Mouse (Mus musculus): ENCODE measurements around the gene Sgms1. TPM values are rescaled to one million over a fixed set of nuclear protein-coding genes. Genes with fewer than 3 reads are reported as not detected.
A peak's percentile ranks its signal among the peaks of the same experiment; 100 is the strongest.

The Sgms1 gene
- polyA plus RNA-seq, 1 experiment from 2014 or later = 36.7 TPM

DNA sequence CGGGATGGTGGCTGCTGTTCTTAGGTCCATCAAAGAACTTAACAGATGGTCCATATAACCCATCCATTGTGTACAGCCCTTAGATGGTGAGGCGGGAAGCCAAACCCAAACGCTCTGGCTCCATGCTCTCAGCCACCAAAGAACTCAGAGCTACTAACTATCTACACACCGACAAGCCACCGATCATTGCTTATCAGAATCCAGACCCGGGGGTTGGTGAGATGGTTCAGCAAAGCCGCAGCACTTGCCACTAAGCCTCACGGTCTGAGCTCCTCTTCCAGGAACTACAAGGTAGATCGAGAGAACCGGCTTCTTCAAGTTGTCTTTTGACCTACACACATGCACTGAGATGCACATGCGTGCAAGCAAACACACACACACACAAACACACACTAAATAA lies 8.8 kb downstream of the Sgms1 start:
- H3K27ac ChIP-seq = no peak overlapping the region
- H3K36me3 ChIP-seq = no peaks in the 10 kb centered on the region
- no peaks in the 10 kb centered on the region for H3K27me3 ChIP-seq
- no peak overlapping the region for H3K4me2 ChIP-seq
- peaks cover 59% of the 10 kb centered on the region for H3K4me1 ChIP-seq (replicated peaks)
- no peak for ATAC-seq (replicated peaks; ENCODE audit: insufficient number of reproducible peaks, insufficient read depth, low FRiP score, low read depth)
- H3K4me3 ChIP-seq = no peak overlapping the region
- WGBS = 79% methylated on average over 11 of the region's 11 CpGs
- H3K9ac ChIP-seq = no peak overlapping the region
- no peaks in the 10 kb centered on the region for H3K9me3 ChIP-seq (replicated peaks)

DNA sequence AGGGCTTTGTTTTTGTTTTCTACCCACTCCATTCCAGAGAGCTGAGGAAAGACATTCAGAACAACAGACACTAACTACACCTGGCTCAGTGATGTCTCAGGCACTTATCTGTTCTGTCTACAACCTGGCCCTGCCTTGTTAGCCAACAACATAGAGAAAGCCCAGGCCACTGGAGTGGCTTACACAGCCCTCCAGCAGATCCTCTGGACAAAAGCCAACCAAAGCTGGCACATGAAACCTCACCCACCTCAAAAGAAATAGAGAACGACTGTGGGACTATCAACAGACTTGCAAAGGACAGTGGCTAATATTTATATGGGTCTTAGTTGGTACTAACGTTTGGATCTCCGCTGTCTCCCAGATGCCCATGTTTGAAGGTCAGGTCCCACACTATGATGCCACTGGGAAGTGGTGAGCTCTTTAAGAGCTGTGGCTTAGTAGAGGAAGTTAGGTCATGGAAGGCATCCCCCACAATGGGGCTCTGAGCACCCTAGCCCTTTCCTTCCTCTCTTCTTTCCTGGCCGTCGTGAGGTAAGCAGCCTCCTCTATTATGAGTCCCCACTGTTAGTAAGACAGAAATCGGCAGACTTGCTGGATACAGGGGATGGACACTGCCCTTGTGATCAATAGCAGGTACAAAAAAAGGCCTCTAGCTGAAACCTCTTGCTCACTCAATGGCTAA lies 10.1 kb downstream of the Sgms1 start:
- no peaks in the 10 kb centered on the region for H3K27me3 ChIP-seq
- H3K9me3 ChIP-seq (replicated peaks) = no peaks in the 10 kb centered on the region
- 65% methylated on average over 6 of the region's 6 CpGs for WGBS
- no peak overlapping the region for H3K4me2 ChIP-seq
- no peaks in the 10 kb centered on the region for H3K36me3 ChIP-seq
- H3K4me3 ChIP-seq = no peak overlapping the region
- peak overlapping the region; percentile 20 for H3K27ac ChIP-seq
- H3K9ac ChIP-seq = no peak overlapping the region
- no peak; the same call in 1 of the 2 replicates for ATAC-seq (replicated peaks; ENCODE audit: insufficient number of reproducible peaks, insufficient read depth, low FRiP score, low read depth)
- H3K4me1 ChIP-seq (replicated peaks) = peaks cover 49% of the 10 kb centered on the region

DNA sequence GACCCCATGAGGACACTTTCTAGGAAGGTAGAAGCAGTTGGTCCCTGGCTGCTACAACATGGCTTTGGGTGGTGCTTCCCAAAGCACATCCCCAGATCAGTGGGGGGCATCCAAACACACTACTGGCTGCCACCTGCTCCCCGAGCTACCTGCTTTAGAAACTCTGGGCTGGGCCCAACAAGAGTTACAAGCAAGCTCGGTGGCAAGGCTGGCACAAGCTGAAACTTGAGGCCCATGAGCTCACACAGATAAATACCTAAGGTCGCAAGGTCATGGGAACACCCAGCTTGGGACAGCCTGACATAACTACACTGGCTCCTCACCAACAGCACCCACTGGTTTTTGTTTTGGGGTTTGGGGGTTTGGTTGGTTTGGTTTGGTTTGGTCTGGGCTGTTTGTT lies 10.9 kb downstream of the Sgms1 start:
- H3K27ac ChIP-seq = no peak overlapping the region
- no peak overlapping the region for H3K4me2 ChIP-seq
- ATAC-seq (replicated peaks; ENCODE audit: insufficient number of reproducible peaks, insufficient read depth, low FRiP score, low read depth) = no peak
- no peaks in the 10 kb centered on the region for H3K36me3 ChIP-seq
- H3K4me1 ChIP-seq (replicated peaks) = peaks cover 53% of the 10 kb centered on the region
- no peaks in the 10 kb centered on the region for H3K9me3 ChIP-seq (replicated peaks)
- no peak overlapping the region for H3K4me3 ChIP-seq
- H3K9ac ChIP-seq = no peak overlapping the region
- WGBS = 67% methylated on average over 3 of the region's 3 CpGs
- no peaks in the 10 kb centered on the region for H3K27me3 ChIP-seq

DNA sequence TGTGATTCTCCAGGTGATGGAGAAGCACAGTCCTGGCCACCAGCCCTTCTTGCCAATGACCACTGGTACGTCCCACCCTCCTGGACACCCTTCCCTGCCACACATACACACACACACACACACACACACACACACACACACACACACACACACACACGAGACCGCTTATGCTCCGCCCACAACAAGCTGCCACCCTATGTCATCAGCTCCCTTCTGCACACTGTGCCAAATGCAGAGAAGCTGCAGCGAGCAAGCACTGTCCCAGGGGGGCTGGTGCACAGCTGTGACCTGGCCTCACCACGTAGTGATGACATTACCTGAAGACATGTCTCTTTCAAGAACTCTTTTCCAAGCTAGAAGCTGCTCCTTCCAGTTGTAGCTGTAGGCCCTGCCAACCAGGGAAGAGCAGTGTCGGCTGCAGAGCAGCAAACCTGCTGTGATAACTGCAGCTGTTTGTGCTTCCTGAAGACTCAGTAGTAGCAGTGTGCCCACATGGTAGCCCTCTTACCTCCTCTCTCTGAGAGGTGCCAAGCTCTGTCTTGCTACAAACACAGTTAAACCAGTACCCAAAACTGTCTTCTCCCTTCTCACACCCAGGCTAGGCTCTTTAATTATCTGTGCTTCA lies 11.7 kb downstream of the Sgms1 start:
- WGBS = 61% methylated on average over 7 of the region's 7 CpGs
- Histone ChIP-seq H3K9ac (no peak overlapping the region), H3K27ac (no peak overlapping the region)

DNA sequence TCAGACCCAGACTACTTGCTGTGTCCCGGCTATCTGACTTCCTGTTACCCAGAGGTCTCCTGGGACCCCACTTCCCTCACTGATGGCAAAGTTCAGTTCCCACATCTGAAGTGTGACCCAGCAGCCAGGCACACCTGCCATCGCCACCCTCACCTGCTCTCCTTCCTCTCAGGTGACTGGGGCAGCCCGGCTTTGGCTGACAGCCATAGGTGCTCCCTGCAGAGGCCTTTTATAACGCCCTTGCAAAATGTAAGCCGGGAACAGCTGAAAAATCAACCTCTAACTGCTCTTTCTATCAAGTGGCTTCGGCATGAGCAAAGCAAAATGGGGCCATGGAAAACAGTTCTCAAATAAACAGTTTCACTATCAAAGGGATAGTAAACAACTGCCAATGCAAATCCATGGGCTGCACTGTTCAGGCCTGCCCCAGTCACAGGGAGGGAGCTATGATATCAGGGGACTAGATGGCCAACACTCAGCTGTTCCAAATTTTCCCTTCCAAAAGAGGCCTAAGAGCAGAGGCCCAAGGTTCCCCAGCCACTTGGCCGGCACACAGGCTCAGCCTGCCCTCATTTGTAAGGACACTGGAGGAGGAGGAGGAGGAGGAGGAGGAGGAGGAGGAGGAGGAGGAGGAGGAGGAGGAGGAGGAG lies 12.5 kb downstream of the Sgms1 start:
- no peak overlapping the region for H3K4me2 ChIP-seq
- WGBS = 44% methylated on average over 6 of the region's 7 CpGs
- H3K36me3 ChIP-seq = no peaks in the 10 kb centered on the region
- no peak overlapping the region for H3K9ac ChIP-seq
- H3K4me1 ChIP-seq (replicated peaks) = peaks cover 64% of the 10 kb centered on the region
- no peak overlapping the region for H3K4me3 ChIP-seq
- no peaks in the 10 kb centered on the region for H3K27me3 ChIP-seq
- no peaks in the 10 kb centered on the region for H3K9me3 ChIP-seq (replicated peaks)
- ATAC-seq (replicated peaks; ENCODE audit: insufficient number of reproducible peaks, insufficient read depth, low FRiP score, low read depth) = no peak; the same call in 1 of the 2 replicates
- peak overlapping the region; percentile 29 for H3K27ac ChIP-seq

More for the DNA sequence above, 11.7 kb downstream of the Sgms1 start:
- Histone ChIP-seq H3K36me3 (no peaks in the 10 kb centered on the region), H3K4me2 (no peak overlapping the region), H3K4me1 (replicated peaks) (peaks cover 59% of the 10 kb centered on the region), H3K9me3 (replicated peaks) (no peaks in the 10 kb centered on the region), H3K4me3 (no peak overlapping the region), H3K27me3 (no peaks in the 10 kb centered on the region)
- ATAC-seq (replicated peaks; ENCODE audit: insufficient number of reproducible peaks, insufficient read depth, low FRiP score, low read depth) = peak; percentile 48; the same call in 1 of the 2 replicates

GRCm38 (mm10) chr19:32376054-32376453 lies 13.5 kb downstream of the Sgms1 start:
- H3K4me1 ChIP-seq (replicated peaks) = peaks cover 61% of the 10 kb centered on the region
- H3K9ac ChIP-seq = no peak overlapping the region
- ATAC-seq (replicated peaks; ENCODE audit: insufficient number of reproducible peaks, insufficient read depth, low FRiP score, low read depth) = no peak
- no peaks in the 10 kb centered on the region for H3K9me3 ChIP-seq (replicated peaks)
- no peaks in the 10 kb centered on the region for H3K27me3 ChIP-seq
- no peak overlapping the region for H3K27ac ChIP-seq
- no peak overlapping the region for H3K4me2 ChIP-seq
- no peak overlapping the region for H3K4me3 ChIP-seq
- 81% methylated on average over 4 of the region's 4 CpGs for whole genome bisulfite sequencing
- no peaks in the 10 kb centered on the region for H3K36me3 ChIP-seq

DNA sequence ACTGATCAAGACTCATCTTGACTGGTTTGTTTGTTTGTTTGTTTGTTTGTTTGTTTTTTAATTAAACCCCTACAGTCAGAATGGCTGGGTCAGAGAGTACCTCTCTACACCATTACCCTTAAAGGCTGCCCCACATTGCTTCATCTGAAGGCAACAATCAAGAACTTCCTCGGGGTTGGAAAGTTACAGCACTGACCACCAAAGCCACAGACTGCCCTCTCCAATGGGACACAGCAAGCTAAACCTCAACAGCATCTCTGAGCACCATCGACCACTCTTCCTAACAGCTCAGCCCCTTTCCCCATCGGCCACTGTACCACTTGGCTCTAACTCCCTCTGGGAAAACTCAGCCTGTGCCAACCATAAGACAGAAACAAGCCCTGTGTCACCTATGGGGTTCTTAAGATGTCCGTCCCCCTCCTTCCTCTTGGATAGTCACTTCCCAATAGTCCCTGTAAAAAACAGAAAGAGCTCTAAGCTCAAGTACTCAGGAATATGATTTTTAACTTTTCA lies 14.0 kb downstream of the Sgms1 start:
- peaks cover 61% of the 10 kb centered on the region for H3K4me1 ChIP-seq (replicated peaks)
- WGBS = 82% methylated on average over 4 of the region's 4 CpGs
- no peak overlapping the region for H3K4me3 ChIP-seq
- no peaks in the 10 kb centered on the region for H3K36me3 ChIP-seq
- no peak overlapping the region for H3K27ac ChIP-seq
- no peak overlapping the region for H3K9ac ChIP-seq
- no peak overlapping the region for H3K4me2 ChIP-seq
- no peaks in the 10 kb centered on the region for H3K27me3 ChIP-seq
- no peaks in the 10 kb centered on the region for H3K9me3 ChIP-seq (replicated peaks)
- ATAC-seq (replicated peaks; ENCODE audit: insufficient number of reproducible peaks, insufficient read depth, low FRiP score, low read depth) = no peak

DNA sequence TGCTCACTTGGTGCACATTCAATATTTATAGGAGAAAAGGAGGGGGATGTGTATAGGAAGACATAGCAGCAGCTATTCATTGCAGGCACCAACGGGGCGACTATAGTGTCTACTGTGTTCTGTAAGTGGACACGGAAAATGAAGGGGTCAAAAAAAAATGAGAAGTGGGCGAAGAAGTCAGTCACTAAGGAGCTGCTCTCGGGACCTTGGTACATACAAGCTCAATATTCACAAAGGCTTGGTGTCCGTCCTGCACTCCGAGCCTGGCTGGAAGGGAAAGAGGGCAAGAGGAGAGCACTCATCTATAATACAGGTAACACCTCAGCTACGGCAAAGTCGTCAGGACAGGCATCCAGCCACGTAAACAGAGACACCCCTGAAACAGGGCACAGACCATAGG lies 14.8 kb downstream of the Sgms1 start:
- Histone ChIP-seq H3K4me3 (no peak overlapping the region), H3K4me1 (replicated peaks) (peaks cover 58% of the 10 kb centered on the region), H3K27ac (no peak overlapping the region), H3K9me3 (replicated peaks) (no peaks in the 10 kb centered on the region), H3K4me2 (no peak overlapping the region), H3K27me3 (no peaks in the 10 kb centered on the region), H3K9ac (no peak overlapping the region), H3K36me3 (no peaks in the 10 kb centered on the region)
- WGBS = 93% methylated on average over 10 of the region's 10 CpGs
- ATAC-seq (replicated peaks; ENCODE audit: insufficient number of reproducible peaks, insufficient read depth, low FRiP score, low read depth) = no peak

GRCm38 (mm10) chr19:32373865-32374655 lies 15.5 kb downstream of the Sgms1 start:
- no peak overlapping the region for H3K4me2 ChIP-seq

DNA sequence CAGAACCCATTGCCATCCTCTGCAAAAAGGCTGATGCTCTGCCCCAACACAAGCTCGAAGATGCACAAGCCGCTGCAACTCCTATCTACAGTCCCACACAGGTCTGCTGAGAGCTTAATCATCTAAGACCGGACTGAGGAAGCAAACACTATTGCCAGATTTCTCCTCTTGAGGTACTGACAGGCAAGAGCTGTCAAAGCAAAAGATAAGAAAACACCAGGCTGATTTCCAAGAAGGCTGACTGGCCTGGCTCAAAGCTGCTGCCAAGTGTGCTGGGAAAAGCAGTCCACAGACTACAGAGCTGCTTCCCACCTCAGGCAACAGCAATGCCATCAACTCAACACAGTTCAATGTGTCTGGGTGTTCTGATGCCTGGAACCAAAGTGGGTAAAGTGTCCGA lies 17.1 kb downstream of the Sgms1 start:
- Histone ChIP-seq H3K4me3 (no peak overlapping the region), H3K9ac (no peak overlapping the region), H3K27ac (peak overlapping the region; percentile 85), H3K4me1 (replicated peaks) (peaks cover 35% of the 10 kb centered on the region), H3K27me3 (no peaks in the 10 kb centered on the region), H3K4me2 (peak overlapping the region; percentile 21; the same call in 1 of the 2 replicates), H3K36me3 (no peaks in the 10 kb centered on the region), H3K9me3 (replicated peaks) (no peaks in the 10 kb centered on the region)
- 10% methylated on average over 4 of the region's 4 CpGs for WGBS
- ATAC-seq (replicated peaks; ENCODE audit: insufficient number of reproducible peaks, insufficient read depth, low FRiP score, low read depth) = peak; percentile 92

More at GRCm38 (mm10) chr19:32373865-32374655, 15.5 kb downstream of the Sgms1 start:
- H3K27ac ChIP-seq = peak overlapping the region; percentile 32; the same call in 1 of the 2 replicates
- ATAC-seq (replicated peaks; ENCODE audit: insufficient number of reproducible peaks, insufficient read depth, low FRiP score, low read depth) = no peak
- no peaks in the 10 kb centered on the region for H3K36me3 ChIP-seq
- WGBS = 63% methylated on average over 16 of the region's 16 CpGs
- H3K4me1 ChIP-seq (replicated peaks) = peaks cover 52% of the 10 kb centered on the region
- H3K9me3 ChIP-seq (replicated peaks) = no peaks in the 10 kb centered on the region
- no peak overlapping the region for H3K9ac ChIP-seq
- no peaks in the 10 kb centered on the region for H3K27me3 ChIP-seq
- H3K4me3 ChIP-seq = no peak overlapping the region

- Histone ChIP-seq H3K4me2 (no peak overlapping the region), H3K27me3 (no peaks in the 10 kb centered on the region), H3K4me1 (replicated peaks) (peaks cover 14% of the 10 kb centered on the region), H3K27ac (no peak overlapping the region), H3K36me3 (no peaks in the 10 kb centered on the region), H3K9ac (no peak overlapping the region), H3K4me3 (no peak overlapping the region), H3K9me3 (replicated peaks) (no peaks in the 10 kb centered on the region)
- no peak for ATAC-seq (replicated peaks; ENCODE audit: insufficient number of reproducible peaks, insufficient read depth, low FRiP score, low read depth)
- WGBS = 93% methylated on average over 8 of the region's 8 CpGs
Measured at GRCm38 (mm10) chr19:32367333-32367732, 22.2 kb downstream of the Sgms1 start.
